Mouse (Mus musculus) B cell, adult 62 days (primary cell): ENCODE results near the gene Ces1g. TPM values are rescaled to one million over a fixed set of nuclear protein-coding genes. Genes with fewer than 3 reads are reported as not detected.

Source experiments
- total RNA-seq: library from RNA; stranded (reverse); gene quantifications from 4 replicates; pipeline ENCODE4 v1.2.4, GENCODE M21; 2023

The Ces1g gene
- total RNA-seq: not detected in 4 replicates

DNA sequence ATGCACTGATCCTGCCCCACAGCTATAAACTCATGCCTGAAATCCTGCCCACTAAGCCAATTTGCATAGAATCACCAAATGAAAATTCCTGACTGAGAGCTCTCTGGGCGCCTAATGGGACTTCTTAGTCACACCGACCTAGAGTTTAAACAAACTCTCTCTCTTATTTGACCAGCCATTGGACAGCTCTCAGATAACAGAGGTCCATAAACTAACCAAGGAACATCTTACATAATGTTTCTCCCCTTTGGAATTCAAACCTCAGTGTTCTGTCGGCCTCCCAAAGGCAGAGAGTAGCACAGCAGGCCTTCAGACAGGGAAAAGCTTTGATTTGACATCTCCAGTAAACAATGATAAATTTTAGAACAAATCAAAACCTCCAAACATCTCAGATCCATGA is at the start of gene Ces1g:
Ces1g (minus strand) TSS at position 102 of the 400 bp plus-strand sequence.

DNA sequence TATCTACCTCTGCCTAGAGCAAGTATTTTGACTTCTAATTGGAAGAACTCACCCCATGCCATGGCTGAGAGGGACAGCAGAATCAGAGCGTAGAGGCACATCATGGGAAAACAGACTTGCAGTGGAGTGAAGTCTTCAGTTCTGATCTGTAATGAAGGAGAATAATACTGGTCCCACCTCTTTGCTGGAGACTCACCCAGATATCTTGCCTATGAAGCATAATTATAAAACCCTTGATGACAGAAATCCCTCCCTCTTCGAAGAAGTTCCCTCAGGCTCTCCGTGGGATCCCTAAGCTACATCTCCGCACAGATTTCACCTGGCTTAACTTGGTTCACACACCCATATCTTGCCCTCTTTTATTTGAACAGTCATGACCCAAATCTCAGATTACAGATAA is 42.5 kb upstream of the Ces1g start, which contains the start of gene Ces1h:
Ces1h (minus strand) TSS at position 101 of the 400 bp plus-strand sequence.

DNA sequence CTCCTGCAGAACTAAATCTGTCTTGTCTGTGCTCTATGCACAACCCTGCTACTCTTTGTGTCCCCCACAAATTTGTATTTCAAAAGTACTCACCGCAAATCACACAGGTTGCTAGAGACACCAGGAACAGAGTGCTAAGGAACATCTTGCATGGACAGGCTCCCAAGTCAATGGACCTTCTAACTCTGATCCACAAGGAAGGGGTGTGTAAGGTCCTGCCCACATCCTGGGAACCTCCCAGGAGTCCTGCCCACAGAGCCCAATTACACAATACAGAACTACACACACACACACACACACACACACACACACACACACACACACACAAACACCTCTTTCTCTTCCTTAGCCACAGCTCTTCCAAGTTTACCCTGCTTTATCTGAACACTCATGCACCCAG is 57.6 kb downstream of the Ces1g start, which contains the start of gene Ces1f:
Ces1f (minus strand) TSS at position 192 of the 400 bp plus-strand sequence.

Other genes starting within 250 kb of the Ces1g start
- not detected in 4 replicates for gene Ces1c, start 206.0 kb downstream of the Ces1g start, total RNA-seq
- gene Ces1d, start 139.5 kb downstream of the Ces1g start, total RNA-seq: not detected in 4 replicates
- gene Ces1e, start 107.7 kb downstream of the Ces1g start, total RNA-seq: not detected in 4 replicates
- not detected in 4 replicates for gene Ces1f, start 57.6 kb downstream of the Ces1g start, total RNA-seq
- gene Ces1h, start 42.4 kb upstream of the Ces1g start, total RNA-seq: not detected in 4 replicates
- gene Ces5a, start 198.5 kb upstream of the Ces1g start, total RNA-seq: not detected in 4 replicates